Mouse (Mus musculus): ENCODE data around the gene 3110040M04Rik. TPM values are rescaled to one million over a fixed set of nuclear protein-coding genes. Genes with fewer than 3 reads are reported as not detected.
"Not testable (repeated sequence)": the region's sequence is repeated elsewhere in the genome, so short reads cannot be mapped to it uniquely, and the experiment has no call there.

The 3110040M04Rik gene
- not detected in 2 replicates for polyA plus RNA-seq (2012; ENCODE audit: insufficient read depth, insufficient read length, missing spikeins)

DNA sequence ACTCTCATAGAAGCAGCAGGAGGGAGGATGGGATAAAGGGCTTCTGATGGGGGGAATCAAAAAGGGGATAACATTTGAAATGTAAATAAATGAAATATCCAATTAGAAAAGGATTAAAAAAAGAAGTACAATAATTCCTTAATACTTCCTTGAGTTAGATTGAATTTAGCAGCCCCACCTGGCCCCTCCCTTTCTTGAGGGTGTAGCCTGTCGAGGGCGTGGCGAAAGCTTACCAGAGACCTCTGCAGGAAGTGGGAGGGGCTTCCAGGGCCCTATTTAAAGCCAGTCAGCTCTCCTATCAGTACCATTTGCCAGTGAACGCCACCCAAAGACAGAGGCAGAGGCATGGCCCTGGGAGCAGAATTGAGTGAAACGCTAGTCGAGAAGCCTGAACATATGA is at the start of gene 3110040M04Rik:
Gene 3110040M04Rik, plus strand, starts transcription at position 304 of the 400 bp plus-strand sequence.
- not testable (repeated sequence) for H3K27ac ChIP-seq (ENCODE audit: insufficient read depth, low read depth, low read length); H3K4me3 ChIP-seq (ENCODE audit: insufficient read depth, low read length); H3K4me1 ChIP-seq (ENCODE audit: control insufficient read depth, insufficient read depth, low read length)

DNA sequence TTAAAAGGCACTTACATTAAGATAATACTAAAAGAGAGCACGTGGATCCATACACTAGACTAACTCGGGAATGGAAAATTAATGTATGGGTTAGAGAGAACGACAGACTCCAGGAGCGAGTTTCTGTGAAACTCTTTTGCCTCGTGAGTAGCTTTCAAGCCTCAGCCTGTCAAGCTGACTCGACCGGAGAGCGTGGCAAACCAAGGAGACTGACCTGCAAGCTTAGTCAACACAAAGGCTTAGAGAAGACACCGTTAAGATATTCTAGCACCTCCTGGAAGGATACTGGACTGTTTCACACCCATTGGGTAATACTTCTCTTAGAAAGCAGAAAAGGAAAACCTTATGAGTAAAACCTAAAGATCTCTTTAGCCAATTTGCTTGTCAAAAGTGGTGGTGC is 49.8 kb upstream of the 3110040M04Rik start:
- H3K27ac ChIP-seq (ENCODE audit: insufficient read depth, low read depth, low read length); H3K4me1 ChIP-seq (ENCODE audit: control insufficient read depth, insufficient read depth, low read length); H3K4me3 ChIP-seq (ENCODE audit: insufficient read depth, low read length): not testable (repeated sequence)

DNA sequence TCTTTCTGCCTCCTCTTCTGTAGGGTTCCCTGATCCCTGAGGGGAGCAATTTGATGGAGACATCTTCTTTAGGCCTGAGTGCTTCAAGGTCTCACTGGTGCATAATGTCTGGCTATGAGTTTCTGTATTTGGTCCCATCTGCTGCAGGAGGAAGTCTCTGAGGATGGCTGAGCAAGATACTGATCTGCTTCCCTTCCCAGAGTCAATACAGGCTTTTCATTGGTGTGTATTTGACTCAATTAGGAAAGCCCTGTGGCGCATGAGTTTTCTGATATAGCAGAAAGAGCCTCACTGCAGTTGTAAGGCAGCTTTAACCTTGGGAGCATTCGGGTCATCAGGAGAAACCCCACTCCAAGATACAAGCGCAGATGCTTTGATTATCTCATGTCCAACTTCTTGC is 47.8 kb upstream of the 3110040M04Rik start:
- no peak for TF ChIP-seq CTCF (IDR thresholded peaks at IDR 0.05; ENCODE audit: low read depth, low read length)
- TF ChIP-seq POLR2A (IDR thresholded peaks at IDR 0.05; ENCODE audit: borderline replicate concordance, low read depth, low read length), result no peak
- Histone ChIP-seq H3K4me1 (ENCODE audit: control insufficient read depth, insufficient read depth, low read length) (no peaks in the 10 kb centered on the region), H3K27ac (ENCODE audit: insufficient read depth, low read depth, low read length) (no peak overlapping the region), H3K4me3 (ENCODE audit: insufficient read depth, low read length) (no peak overlapping the region)

DNA sequence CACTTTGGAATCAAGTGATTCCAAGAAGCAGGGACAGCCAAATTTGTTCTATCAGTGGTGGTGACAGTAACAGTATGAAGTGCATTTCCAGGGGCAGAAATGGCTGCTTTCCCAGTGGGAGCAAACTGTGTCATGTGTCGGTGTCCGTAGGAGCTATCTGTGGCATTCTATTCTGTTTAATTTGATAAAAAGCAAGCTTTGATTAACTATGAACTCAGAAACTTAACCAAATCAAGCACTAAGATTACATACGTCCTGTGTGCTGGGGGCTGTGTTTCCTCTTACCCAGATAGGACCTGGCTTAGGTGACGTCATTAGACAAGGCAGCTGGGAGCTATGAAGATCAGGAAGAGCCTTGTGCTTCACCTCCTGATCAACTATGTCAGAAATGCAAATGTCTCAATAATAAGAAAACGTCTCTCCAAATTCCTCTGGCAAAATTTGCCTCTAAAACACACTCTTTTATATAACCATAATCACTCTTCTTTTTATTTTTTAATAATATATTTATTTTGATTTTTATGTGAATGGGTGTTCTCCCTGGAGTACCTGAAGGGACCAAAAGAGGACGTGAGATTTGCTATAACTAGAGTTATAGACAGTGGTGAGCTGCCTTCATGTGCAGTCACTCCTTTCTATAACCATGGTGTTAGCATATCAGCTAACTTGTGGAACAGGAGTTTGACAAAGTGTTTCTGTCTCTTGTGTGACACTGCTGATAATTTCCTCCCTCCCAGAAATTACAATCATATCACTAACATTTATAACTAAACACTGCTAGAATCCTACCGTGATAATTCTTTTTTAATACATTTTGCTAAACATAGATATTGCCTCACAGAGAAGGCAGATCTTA is 46.9 kb upstream of the 3110040M04Rik start:
- Histone ChIP-seq H3K4me1 (ENCODE audit: control insufficient read depth, insufficient read depth, low read length) (no peaks in the 10 kb centered on the region), H3K27ac (ENCODE audit: insufficient read depth, low read depth, low read length) (no peak overlapping the region)

DNA sequence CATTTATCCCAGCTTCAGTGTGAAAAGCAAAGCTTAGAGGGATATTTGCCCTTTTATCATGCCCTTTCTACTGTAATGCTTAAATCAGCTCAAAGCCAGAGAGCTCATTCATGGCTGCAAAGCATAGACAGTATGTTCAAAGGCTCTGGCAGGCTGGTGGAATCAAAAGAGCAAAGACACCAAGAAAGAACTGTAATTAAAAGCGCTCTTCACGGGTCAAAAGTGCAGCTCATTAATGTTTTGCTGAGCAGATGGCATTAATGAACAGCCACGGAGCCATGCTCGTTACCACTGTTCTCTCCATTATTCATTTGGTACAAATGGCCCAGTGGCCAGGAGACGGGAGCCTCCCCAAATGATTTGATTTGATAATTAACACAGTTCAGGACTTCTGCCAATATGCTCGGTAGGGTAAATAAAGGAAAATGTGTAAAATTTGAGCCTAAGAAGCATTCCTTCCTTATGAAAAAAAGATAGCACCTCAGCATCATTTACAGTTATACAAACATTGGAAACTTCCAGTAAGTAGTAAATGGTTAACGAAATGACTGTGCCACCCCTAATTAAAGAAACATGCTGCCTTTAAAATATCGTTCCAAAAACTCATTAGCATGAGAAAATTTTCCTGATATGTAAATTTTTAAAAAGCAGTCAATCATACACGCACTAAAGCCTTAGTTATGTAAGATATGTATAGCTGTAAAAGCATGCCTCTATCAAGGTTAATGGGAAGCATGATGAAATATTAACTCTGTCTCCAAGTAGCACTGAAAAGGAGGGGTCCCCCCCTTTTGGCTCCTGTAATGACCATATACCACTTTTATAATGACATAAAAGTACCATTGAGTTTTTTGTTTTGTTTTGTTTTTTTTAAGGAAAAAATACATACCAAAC is 45.7 kb upstream of the 3110040M04Rik start:
- TF ChIP-seq POLR2A (IDR thresholded peaks at IDR 0.05; ENCODE audit: borderline replicate concordance, low read depth, low read length) (no peak), CTCF (IDR thresholded peaks at IDR 0.05; ENCODE audit: low read depth, low read length) (no peak)
- H3K27ac ChIP-seq (ENCODE audit: insufficient read depth, low read depth, low read length), result no peak overlapping the region

More for the DNA sequence above, 46.9 kb upstream of the 3110040M04Rik start:
- no peak overlapping the region for H3K4me3 ChIP-seq (ENCODE audit: insufficient read depth, low read length)
- TF ChIP-seq POLR2A (IDR thresholded peaks at IDR 0.05; ENCODE audit: borderline replicate concordance, low read depth, low read length) (no peak), CTCF (IDR thresholded peaks at IDR 0.05; ENCODE audit: low read depth, low read length) (no peak)

DNA sequence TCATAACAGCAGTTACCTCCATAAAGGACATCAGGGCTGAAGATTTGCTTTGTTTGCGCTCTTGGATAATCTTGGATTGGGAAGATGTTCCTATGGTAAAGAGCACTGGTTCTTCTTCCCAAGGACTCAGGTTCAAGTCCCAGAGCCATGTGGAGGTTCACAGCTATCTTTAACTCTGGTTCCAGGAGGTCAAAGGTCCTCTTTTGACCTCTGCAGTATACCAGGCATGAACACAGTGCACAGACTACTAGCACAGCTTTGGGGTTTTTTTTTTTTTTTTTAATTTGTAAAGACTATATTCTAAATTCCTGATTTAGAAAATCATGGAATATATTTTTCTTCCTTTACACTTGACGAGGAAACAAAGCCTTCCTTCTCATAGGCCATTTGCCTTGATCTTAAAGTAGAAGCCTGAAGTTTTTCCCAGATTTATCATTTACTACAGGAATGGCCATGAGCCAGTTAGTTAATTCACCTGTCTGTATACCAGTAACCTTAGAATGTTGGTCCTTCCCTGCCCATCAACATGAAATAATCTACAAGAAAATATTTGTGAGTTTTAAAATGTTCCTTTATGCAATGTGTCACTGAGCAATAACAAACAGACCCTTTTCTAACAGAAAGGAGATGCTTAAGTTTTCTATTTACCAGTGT is 44.9 kb upstream of the 3110040M04Rik start:
- Histone ChIP-seq H3K4me1 (ENCODE audit: control insufficient read depth, insufficient read depth, low read length) (no peaks in the 10 kb centered on the region), H3K4me3 (ENCODE audit: insufficient read depth, low read length) (no peak overlapping the region), H3K27ac (ENCODE audit: insufficient read depth, low read depth, low read length) (no peak overlapping the region)
- no peak for TF ChIP-seq POLR2A (IDR thresholded peaks at IDR 0.05; ENCODE audit: borderline replicate concordance, low read depth, low read length)
- TF ChIP-seq CTCF (IDR thresholded peaks at IDR 0.05; ENCODE audit: low read depth, low read length), result no peak

More for the DNA sequence above, 45.7 kb upstream of the 3110040M04Rik start:
- H3K4me3 ChIP-seq (ENCODE audit: insufficient read depth, low read length), result no peak overlapping the region
- H3K4me1 ChIP-seq (ENCODE audit: control insufficient read depth, insufficient read depth, low read length), result no peaks in the 10 kb centered on the region

DNA sequence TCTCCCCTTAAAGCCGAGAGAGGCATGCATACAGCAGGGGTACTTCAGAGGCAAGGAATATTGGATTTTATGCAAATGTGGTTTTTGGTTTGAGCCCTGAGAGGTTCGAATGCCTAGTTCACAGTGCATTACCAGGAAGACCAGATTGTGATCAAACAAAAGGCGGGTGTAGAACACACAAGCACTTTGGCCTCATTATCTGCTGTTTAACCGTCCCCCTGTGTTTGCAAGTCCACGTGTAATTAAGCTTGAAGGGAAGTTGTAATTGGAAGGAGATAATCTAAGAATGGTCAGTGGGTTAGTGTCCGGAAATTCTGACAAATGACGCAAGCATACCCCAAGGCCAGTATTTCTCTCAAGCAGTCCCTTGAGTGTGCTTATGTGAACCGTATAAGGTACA is 37.9 kb upstream of the 3110040M04Rik start:
- H3K4me3 ChIP-seq (ENCODE audit: insufficient read depth, low read length), result no peak overlapping the region
- no peaks in the 10 kb centered on the region for H3K4me1 ChIP-seq (ENCODE audit: control insufficient read depth, insufficient read depth, low read length)
- no peak overlapping the region for H3K27ac ChIP-seq (ENCODE audit: insufficient read depth, low read depth, low read length)
- TF ChIP-seq POLR2A (IDR thresholded peaks at IDR 0.05; ENCODE audit: borderline replicate concordance, low read depth, low read length), result no peak
- TF ChIP-seq CTCF (IDR thresholded peaks at IDR 0.05; ENCODE audit: low read depth, low read length), result no peak

DNA sequence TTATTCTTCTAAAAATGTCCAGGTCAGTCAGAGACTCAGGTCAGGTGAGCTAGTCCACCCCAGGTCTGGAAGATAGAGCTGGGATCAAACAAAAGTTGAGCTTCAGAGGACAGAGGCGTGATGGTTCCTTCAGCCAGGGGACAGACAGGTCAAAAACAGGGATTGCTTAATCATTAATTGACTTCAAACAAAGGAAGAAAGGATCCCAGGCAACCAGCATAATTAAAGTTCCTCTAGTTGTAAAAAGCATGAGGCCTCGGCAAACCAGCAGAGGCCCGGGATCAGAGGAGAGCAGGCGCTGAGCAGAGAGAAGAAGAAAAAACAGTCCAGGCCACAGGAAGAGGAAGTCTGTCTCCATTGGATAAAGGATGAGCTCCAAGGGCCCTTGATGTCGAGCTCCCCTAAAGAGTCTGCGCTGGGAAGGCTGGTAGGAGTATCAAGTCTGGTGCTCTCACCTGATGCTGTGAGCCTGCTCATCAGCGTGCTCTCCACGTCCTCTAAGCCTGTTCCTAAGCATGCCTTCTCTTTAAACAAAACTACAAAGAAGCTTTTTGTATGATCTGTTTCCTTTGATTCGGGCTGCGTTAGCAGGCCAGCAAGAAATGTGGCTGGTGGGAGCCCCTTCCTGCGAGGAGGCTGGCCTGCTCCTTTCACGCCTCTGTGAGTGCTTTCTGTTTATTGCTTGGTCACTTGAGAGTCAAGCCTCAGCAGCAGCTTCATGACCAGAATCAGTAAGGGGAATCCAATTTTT is 36.4 kb upstream of the 3110040M04Rik start:
- TF ChIP-seq POLR2A (IDR thresholded peaks at IDR 0.05; ENCODE audit: borderline replicate concordance, low read depth, low read length), result no peak
- no peak for TF ChIP-seq CTCF (IDR thresholded peaks at IDR 0.05; ENCODE audit: low read depth, low read length)
- no peak overlapping the region for H3K27ac ChIP-seq (ENCODE audit: insufficient read depth, low read depth, low read length)
- H3K4me1 ChIP-seq (ENCODE audit: control insufficient read depth, insufficient read depth, low read length), result no peaks in the 10 kb centered on the region
- H3K4me3 ChIP-seq (ENCODE audit: insufficient read depth, low read length), result no peak overlapping the region

DNA sequence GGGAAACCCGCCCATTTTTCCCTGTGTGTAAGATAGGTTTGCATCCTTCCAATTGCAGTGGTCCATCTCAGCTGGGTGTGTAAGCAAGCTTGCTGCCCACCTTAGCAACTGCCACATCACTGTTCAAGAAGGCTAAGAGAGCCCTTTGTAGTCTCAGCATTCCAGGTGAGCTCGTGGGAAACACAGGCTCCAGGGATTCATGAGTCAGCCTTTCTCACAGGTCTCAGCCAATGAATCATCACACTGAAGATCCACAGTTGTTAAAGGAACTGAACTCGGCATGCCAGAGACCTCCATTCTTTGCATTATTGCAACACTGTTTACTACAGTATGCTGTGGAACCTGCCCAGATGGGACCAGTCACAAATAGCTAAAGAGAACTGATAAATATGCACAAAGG is 35.3 kb upstream of the 3110040M04Rik start:
- no peak overlapping the region for H3K4me3 ChIP-seq (ENCODE audit: insufficient read depth, low read length)
- TF ChIP-seq CTCF (IDR thresholded peaks at IDR 0.05; ENCODE audit: low read depth, low read length) (no peak), POLR2A (IDR thresholded peaks at IDR 0.05; ENCODE audit: borderline replicate concordance, low read depth, low read length) (no peak)
- no peaks in the 10 kb centered on the region for H3K4me1 ChIP-seq (ENCODE audit: control insufficient read depth, insufficient read depth, low read length)
- no peak overlapping the region for H3K27ac ChIP-seq (ENCODE audit: insufficient read depth, low read depth, low read length)

Measured in bone marrow macrophage, adult 2 months (primary cell).